Mouse (Mus musculus): Measurements from ENCODE around the gene Oas1f.
"Not testable (repeated sequence)": the region's sequence is repeated elsewhere in the genome, so short reads cannot be mapped to it uniquely, and the experiment has no call there.

DNA sequence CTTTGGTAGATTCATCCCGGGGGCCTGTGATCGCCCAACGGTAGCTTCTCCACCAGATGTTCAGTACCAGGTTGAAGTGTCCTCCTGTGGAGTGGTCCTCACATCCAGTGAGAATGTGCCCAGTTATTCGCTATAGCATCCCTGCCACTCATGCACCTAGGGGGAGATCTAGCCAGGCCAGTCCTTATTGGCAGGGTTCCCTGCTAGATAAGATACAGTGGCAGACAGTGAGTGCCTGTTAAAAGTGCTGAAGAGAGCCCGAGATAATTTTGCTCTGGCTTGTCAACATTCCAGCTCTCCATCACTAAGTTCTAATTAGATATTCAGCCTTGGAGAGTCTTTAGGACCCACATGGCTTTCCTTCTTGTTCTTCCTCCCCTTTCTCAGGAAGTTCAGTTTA is 49.0 kb upstream of the Oas1f start:
- not testable (repeated sequence) for TF ChIP-seq POLR2A (IDR thresholded peaks at IDR 0.05; ENCODE audit: insufficient read length, low read depth); POLR2AphosphoS2 (IDR thresholded peaks at IDR 0.05; ENCODE audit: insufficient read length, low read depth); TCF12 (IDR thresholded peaks at IDR 0.05; ENCODE audit: insufficient read depth, poor library complexity, severe bottlenecking); USF1 (IDR thresholded peaks at IDR 0.05; ENCODE audit: low read depth); MYOD1 (IDR thresholded peaks at IDR 0.05; ENCODE audit: control insufficient read depth in 1 of 3, insufficient read length in 2 of 3, low read depth in 2 of 3); REST (IDR thresholded peaks at IDR 0.05; ENCODE audit: insufficient read depth, insufficient read length)

All from myocyte (in vitro differentiated cells).